Mouse (Mus musculus) spleen, adult 2 months (tissue): ENCODE measurements around the gene Pdzd7.

ENCODE experiments used
- CTCF ChIP-seq: fragments of 200-500 bp; IDR thresholded peaks from 2 replicates; pipeline ENCODE4 v1.5.1; 2011; ENCODE audit warnings: mild to moderate bottlenecking, inconsistent platforms; ENCODE audit not compliant: insufficient read depth, insufficient read length, insufficient replicate concordance; ENCODE audit errors: extremely low read depth
- POLR2A ChIP-seq: fragments of 200-500 bp; IDR thresholded peaks from 2 replicates; pipeline ENCODE4 v1.6.1; 2011; ENCODE audit warnings: low read depth, low read length, inconsistent platforms

DNA sequence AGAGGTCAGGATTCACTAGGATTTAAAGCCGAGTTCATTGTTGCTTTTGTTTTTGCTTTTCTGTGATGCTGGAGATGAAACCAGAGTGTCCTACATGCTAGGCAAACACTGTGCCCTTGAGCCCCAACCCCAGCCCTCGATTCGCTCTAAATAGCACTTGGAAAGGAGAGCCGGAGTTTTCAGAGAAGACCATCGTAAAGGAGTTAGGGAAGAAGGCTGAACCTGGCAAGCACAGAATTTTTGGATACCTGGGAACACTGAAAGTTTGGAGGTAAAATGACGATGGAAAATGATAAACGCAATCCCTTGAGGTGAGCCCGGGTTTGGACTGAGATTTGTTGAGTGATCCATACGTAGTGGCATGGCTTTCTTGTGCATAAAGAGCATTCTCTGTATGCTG is 57.2 kb downstream of the Pdzd7 start:
- TF ChIP-seq CTCF = no peak
- no peak for TF ChIP-seq POLR2A
